Mouse (Mus musculus) ES-E14 (cell line): ENCODE results near the gene Tef.

Experiments
- HCFC1 ChIP-seq: IDR thresholded peaks from 2 replicates; pipeline ENCODE4 v1.6.1; 2012; ENCODE audit warnings: low read length, inconsistent platforms, borderline replicate concordance; ENCODE audit not compliant: insufficient read depth
- MAFK ChIP-seq: IDR thresholded peaks from 2 replicates; pipeline ENCODE4 v1.6.1; 2014; ENCODE audit warnings: mild to moderate bottlenecking, low read depth, low read length, inconsistent platforms; ENCODE audit not compliant: insufficient read depth

DNA sequence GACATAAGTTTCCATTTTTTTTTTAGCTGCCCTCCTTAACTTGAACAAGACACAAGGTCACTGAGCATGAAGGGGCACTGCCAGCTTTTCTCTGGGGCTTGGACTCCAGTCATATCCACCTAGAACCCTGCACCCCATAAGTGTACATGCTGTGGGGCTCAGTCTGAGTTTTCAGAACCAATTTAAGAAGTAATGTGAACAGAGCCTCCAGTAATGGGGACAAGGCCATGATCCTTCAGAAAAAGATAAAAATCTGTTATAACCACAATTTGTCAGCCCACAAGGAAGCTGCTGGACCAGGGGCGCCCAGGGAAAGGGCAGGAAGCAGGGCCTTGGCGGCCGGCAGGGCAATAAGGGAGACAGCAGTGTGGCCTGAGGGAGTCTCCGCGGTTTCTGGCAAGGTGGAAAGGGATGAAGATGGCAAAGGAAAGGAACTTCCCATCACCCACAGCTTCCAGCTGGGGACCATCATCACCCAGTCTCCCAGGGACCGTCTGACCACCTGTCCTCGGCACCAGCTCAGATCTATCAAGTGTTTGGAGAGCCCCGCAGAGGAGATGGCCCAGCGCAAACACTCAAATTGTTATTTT is 50.3 kb downstream of the Tef start:
- TF ChIP-seq MAFK (no peak), HCFC1 (no peak)
